Mouse (Mus musculus) liver, embryonic 14.5 days (tissue): ENCODE data around the gene Gm11032.

Experiments
- CTCF ChIP-seq: IDR thresholded peaks from 2 replicates; pipeline ENCODE4 v1.5.1; 2016; ENCODE audit warnings: antibody characterized with exemption, low read depth, control low read depth
- EP300 ChIP-seq: IDR thresholded peaks from 2 replicates; pipeline ENCODE4 v1.6.1; 2016; ENCODE audit warnings: antibody characterized with exemption, low read depth

DNA sequence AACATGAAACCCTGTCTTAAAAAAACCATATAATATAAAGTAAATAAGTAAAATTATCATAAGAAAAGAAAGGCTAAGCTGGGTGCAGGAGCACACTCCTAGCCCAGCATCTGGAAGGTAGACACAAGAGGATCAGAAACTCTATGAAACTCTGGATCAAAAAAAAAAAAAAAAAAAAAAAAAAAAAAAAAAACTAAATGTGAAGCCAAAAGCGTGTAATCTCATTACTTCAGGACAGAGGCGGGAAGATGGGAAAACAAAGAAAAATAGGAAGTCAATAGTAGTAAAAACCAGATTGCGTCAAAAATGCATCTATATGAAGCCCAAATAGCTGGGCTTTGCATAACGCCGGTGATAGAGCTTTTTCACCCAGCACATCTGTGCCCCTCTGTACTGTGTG is 18.0 kb upstream of the Gm11032 start:
- TF ChIP-seq EP300, result no peak
- no peak for TF ChIP-seq CTCF
